Mouse (Mus musculus) gastrocnemius, postnatal 10 days (tissue): ENCODE data around the gene Gm527. TPM values are rescaled to one million over a fixed set of nuclear protein-coding genes. Genes with fewer than 3 reads are reported as not detected.

Experiments
- total RNA-seq, 2 experiments: library from RNA; stranded (reverse); gene quantifications; 2 replicates each; pipeline ENCODE4 v1.2.3; 2021

Gm527 gene
- total RNA-seq, 2 experiments from 2014 or later: 5.0 to 6.1 TPM

Other genes with a start within 250 kb of the Gm527 start
- 10 to 100 TPM; 10.5 to 10.8 TPM for gene Klhl28, start 47.6 kb downstream of the Gm527 start, total RNA-seq
- gene Togaram1, start 47.9 kb downstream of the Gm527 start, total RNA-seq: 10 to 100 TPM; 10.8 to 12.8 TPM
- gene Prpf39, start 118.4 kb downstream of the Gm527 start, total RNA-seq: 10 to 100 TPM; 17.4 to 28.7 TPM
- gene Fkbp3, start 156.1 kb downstream of the Gm527 start, total RNA-seq: 100 to 1,000 TPM; 212 TPM
- 1 to 10 TPM; 3.9 to 7.1 TPM for gene Fancm, start 157.7 kb downstream of the Gm527 start, total RNA-seq